Mouse (Mus musculus) urinary bladder, postnatal 36 days (tissue): Measurements from ENCODE around the gene Tab2.
"Not testable (repeated sequence)": the region's sequence is repeated elsewhere in the genome, so short reads cannot be mapped to it uniquely, and the experiment has no call there.

Experiments used
- DNase-seq, 2 experiments: peaks; one replicate each; pipeline ENCODE4 v3.0.0; 2022; ENCODE audit warnings: low spot score in 2 of 2, mixed read lengths in 1 of 2

Tab2 gene

GRCm38 (mm10) chr10:7888256-7888868 lies 67.7 kb downstream of the Tab2 start:
- no peak for DNase-seq

DNA sequence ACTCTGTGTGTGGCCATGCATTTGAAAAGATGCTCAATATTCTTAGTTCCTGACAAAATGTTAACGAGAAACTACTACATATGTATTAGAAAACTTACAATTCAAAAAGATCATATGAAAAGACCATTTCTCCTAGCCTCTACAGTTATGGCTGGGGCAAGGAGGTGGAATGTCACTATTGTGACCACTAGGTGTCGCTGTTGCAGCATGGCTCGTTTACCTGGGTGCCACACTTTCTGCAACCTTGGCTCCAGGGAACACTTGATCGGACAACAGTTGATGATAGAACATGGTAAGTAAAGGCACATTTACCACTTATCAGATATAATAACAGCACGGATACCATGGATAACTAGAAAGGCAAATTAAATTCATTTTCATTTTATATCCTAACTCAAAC lies 72.5 kb downstream of the Tab2 start:
- DNase-seq: peak; percentile 58 to 79

DNA sequence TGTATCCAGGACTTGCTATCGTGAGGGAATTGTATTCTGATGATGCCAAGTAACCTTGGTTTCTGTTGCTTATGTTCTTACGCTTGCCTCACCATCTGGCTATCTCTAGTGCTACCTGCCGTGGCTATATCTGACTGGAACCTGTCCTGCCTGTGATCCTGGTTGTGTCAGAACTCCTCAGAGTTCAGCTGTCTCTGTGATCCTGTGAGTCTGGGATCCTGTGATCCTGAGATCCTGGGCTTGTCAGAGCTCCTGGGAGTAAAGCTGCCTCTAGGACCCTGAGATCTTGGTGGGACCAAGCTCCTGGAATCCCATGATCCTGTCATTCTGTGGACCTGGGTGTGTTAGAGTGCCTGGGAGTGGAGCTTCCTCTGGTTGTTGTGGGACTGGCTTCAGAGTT lies 74.1 kb downstream of the Tab2 start:
- DNase-seq: no peak

DNA sequence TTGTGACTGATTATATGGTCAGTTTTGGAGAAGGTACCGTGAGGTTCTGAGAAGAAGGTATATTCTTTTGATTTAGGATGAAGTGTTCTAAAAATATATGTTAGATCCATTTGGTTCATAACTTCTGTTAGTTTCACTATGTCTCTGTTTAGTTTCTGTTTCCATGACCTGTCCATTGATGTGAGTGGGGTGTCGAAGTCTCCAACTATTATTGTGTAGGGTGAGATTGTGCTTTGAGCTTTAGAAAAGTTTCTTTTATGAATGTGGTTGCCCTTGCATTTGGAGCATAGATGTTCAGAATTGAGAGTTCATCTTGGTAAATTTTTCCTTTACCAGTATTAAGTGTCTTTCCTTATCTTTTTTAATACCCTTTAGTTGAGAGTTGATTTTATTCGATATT lies 75.7 kb downstream of the Tab2 start:
- DNase-seq: not testable (repeated sequence)

DNA sequence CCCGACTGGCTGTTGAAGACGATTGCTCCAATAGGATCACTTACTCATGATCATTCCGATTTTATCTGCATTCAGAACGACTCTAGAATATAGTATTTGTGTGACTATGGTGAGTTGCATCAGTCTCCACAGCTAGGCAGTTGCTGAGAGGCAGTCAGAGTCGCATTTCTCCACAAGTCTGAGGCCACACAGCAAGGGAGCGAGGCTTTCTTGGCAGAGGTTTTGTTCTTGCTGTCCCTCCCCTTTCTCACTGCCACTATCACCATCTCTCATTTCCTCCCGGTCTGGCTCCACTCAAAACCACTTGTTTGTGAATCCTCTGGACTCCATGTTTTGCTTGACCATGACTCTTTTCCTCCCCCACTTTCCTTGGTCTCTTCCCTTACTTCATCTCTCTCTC lies 81.8 kb downstream of the Tab2 start:
- DNase-seq: no peak

DNA sequence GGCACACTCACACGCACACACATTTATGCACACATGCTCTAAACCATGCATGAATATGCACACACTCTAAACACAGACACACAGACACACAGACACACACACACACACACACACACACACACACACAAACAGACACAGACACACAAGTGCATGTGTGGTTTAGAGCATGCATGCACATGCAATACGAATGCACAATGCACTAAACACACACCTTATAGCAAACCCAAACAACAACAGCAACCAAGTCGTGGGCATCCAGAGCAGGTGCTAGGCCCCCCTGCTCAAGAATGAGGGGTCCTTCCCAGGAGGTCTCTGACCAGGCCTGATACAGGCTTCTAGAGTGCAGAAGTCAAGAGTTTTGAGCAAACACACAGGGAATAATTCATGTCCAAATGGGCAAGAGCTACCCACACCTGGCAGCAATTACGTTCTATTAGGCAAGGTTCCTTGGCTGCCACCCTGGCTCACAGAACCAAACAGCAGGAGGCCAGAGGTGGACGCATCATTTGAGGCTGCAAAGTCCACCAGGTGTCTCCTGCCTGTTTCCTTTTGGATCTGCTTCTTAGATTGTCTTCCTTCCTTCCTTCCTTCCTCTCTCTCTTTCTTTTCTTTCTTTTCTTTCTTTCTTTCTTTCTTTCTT lies 84.5 kb downstream of the Tab2 start:
- DNase-seq: no peak

DNA sequence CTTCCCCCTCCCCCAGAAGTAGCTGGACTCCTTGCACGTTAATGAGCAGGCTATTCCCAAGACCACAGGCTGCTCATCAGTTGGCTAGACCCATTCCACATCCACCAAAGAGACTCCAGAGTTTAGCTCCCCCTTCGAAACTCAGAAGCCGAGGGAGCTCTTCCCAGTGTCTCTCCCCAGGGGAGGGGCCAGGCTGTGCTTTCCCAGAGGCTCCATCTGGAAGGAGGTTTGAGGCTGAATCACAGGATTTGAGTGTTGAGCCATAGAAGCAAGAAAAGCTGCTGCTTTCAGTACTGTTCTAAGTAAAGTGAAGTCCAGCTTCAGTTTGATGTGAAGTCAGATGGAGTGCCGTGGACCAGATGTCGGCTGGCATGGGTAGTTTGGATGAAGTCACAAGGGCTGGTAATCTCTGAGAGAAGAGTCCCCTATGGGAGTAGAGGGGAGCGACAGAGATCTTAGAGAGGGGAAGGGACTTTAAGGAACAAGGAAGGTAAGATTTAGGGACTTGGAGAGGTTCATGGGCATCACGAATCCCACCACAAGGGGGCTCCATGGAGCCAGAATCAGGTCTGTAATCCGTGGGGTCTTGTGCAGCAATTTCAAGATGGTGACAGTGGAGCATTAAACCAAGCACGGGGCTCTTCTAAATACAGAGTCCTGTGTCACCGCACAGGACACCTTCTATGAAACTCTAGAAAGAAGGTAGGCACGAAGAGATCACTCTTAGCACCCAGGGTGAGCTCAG lies 85.3 kb downstream of the Tab2 start:
- no peak for DNase-seq

DNA sequence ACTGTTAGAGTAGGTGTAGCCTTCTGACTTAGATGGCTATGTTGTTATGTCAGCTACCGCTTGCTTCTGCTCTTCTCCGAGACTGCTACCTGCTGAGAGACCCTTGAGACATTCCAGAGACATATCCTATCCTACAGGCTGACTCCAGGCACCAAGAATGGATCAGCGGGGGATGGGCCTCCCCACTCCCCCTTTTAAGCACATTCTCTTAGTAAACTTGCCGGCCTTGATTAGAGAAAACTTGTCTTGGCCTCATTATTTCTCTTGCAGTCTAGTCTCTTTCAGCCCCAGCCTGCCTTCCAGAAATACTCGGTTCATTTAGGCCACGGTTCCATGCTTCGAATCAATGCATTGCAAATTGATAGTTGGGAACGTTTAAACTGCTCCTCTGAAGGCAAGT lies 86.3 kb downstream of the Tab2 start:
- no peak for DNase-seq

DNA sequence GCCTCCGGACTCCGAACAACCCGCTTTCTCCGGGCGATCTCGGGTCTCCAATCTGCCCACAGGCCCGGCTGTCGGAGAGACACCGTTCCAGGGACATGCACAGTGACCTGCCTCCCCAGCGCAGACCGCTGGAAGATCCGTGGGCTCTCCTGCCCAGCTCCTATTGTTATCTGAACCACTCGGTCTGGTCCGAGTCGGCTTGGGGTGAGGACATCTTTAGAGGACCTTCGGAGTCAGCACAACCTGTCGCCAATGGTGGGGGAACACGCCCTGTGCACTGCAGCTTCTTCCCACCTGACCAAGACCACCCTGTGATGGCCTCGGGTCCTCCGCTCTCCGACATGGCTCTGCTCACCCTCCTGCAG lies 88.4 kb downstream of the Tab2 start:
- DNase-seq: no peak

GRCm38 (mm10) chr10:7866762-7867665 lies 89.0 kb downstream of the Tab2 start:
- DNase-seq: peak; percentile 28 to 39

GRCm38 (mm10) chr10:7864806-7865205 lies 91.2 kb downstream of the Tab2 start:
- DNase-seq: no peak

GRCm38 (mm10) chr10:7864184-7864583 lies 91.8 kb downstream of the Tab2 start:
- DNase-seq: peak in 1 of 2 experiments; percentile 45

- DNase-seq: no peak
Observed at GRCm38 (mm10) chr10:7863411-7863810, 92.6 kb downstream of the Tab2 start.

DNA sequence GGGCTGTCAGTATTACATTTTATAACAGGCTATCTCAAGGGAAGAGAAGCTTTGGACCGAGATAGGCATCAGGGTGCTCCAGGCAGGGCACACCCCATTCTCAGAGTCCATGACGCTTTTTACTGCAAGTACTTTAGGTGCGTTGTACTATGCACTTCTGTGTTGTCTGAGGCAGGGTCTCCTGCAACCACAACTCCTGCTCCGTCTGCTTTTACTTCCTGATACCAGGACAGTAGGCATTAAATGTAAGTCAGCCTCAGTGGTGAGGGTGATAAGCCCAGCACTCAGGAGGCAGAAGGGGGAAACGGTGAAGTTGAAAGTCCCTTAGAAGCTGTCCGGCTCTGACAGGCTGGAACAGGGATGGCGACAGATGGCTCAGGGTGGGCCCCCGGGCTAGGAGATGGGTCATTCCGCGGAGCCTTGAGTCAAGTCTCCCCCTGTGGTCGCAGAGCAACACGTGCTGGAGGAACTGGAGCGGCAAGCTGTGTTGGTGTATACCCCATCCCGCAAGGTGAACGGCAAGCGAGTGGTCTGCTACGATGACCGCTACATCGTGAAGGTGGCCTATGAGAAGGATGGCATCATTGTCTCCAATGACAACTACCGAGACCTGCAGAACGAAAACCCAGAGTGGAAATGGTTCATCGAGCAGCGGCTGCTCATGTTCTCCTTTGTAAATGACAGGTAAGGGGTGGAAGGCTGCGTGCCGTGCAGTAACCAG lies 93.9 kb downstream of the Tab2 start:
- DNase-seq: no peak

DNA sequence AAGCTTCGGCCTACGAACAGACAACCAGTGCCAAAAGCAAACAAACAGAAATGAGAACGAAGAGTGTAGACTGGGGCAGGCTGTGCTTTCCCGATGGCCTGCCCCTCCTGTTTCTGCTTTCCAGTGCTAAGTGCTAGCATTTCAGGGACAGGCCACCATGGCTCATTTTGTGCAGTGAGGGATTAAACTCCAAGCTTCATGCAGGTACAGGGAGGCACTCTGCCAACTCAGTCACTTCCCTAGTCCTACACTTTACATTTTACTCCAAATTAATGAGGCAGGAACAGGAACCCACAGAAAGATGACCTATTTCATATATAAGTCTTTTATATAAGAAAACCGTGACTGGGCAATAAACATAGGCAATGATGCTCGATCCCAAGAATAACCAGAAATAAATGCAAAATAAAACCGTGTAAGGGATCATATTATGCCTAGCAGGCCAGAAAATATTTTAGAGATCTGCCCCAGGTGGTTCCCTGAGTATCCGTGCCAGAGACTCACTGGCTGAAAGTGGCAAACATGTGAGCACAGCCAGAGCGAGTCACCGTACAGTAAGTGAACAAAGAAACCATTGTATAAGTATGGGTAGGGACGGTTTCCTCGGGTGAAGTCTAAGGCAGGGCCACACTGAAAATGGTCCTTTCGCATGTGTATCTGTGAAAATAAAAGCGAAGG lies 94.6 kb downstream of the Tab2 start:
- DNase-seq: no peak

- DNase-seq: no peak
Observed at GRCm38 (mm10) chr10:7860494-7860893, 95.5 kb downstream of the Tab2 start.
